Mouse (Mus musculus): ENCODE results near the gene Gm18336. TPM values are rescaled to one million over a fixed set of nuclear protein-coding genes. Genes with fewer than 3 reads are reported as not detected.
A peak's percentile ranks its signal among the peaks of the same experiment; 100 is the strongest.
"Not testable (repeated sequence)": the region's sequence is repeated elsewhere in the genome, so short reads cannot be mapped to it uniquely, and the experiment has no call there.

Gm18336 gene
- total RNA-seq (2021): not detected
- long read RNA-seq, experiment 1: 0 reads
- long read RNA-seq, experiment 2: 0 reads

- H3K27ac ChIP-seq; DNase-seq; intact Hi-C loops (cut with DNase I): not testable (repeated sequence)
Observed at GRCm38 (mm10) chrX:73398636-73399035, at the start of gene Gm18336. Gene Gm18336 (minus strand): TSS chrX:73398736.

GRCm38 (mm10) chrX:73441428-73441827, 42.9 kb upstream of the Gm18336 start:
- Histone ChIP-seq H3K27ac (no peak overlapping the region), H3K4me3 (no peak overlapping the region)
- intact Hi-C loops (cut with DNase I): no loop called here
- TF ChIP-seq CTCF (IDR thresholded peaks at IDR 0.05): no peak
- no peak for DNase-seq

More at GRCm38 (mm10) chrX:73398636-73399035, at the start of gene Gm18336:
- H3K4me3 ChIP-seq: not testable (repeated sequence)

GRCm38 (mm10) chrX:73435252-73435651, 36.7 kb upstream of the Gm18336 start, which contains the start of gene Trex2:
Gene Trex2 (minus strand): TSS chrX:73435344.
- DNase-seq: no peak
- no peak for TF ChIP-seq CTCF (IDR thresholded peaks at IDR 0.05)
- Histone ChIP-seq H3K27ac (no peak within 1 kb of the TSS), H3K4me3 (no peak within 1 kb of the TSS)
- intact Hi-C loops (cut with DNase I): no loop called here

GRCm38 (mm10) chrX:73432850-73433249, 34.3 kb upstream of the Gm18336 start:
- no peak for DNase-seq
- no peak overlapping the region for H3K27ac ChIP-seq
- no peak overlapping the region for H3K4me3 ChIP-seq
- no peak for TF ChIP-seq CTCF (IDR thresholded peaks at IDR 0.05)
- intact Hi-C loops (cut with DNase I): loop anchor here (5.0 kb wide), 1 partner anchor 121 kb away; no protein-coding TSS in a partner anchor

- Histone ChIP-seq H3K4me3 (no peak overlapping the region), H3K27ac (no peak overlapping the region)
- no peak for DNase-seq
- TF ChIP-seq CTCF (IDR thresholded peaks at IDR 0.05): peak; percentile 53
- intact Hi-C loops (cut with DNase I): loop anchor here (1.0 to 5.0 kb wide), 2 partner anchors 118 to 376 kb away; no protein-coding TSS in a partner anchor
Observed at GRCm38 (mm10) chrX:73430036-73430435, 31.5 kb upstream of the Gm18336 start.

- intact Hi-C loops (cut with DNase I): no loop called here
- Histone ChIP-seq H3K4me3 (no peak overlapping the region), H3K27ac (no peak overlapping the region)
- peak; percentile 13; the same call in 1 of the 2 replicates for TF ChIP-seq CTCF (IDR thresholded peaks at IDR 0.05)
- DNase-seq: no peak
Observed at GRCm38 (mm10) chrX:73412767-73413166, 14.2 kb upstream of the Gm18336 start.

GRCm38 (mm10) chrX:73410880-73411517, 12.5 kb upstream of the Gm18336 start, which contains the start of gene Zfp92:
Gene Zfp92 (plus strand): TSS chrX:73411096.
- DNase-seq: no peak
- intact Hi-C loops (cut with DNase I): no loop called here
- no peak for TF ChIP-seq CTCF (IDR thresholded peaks at IDR 0.05)
- no peak within 1 kb of the TSS for H3K27ac ChIP-seq
- H3K4me3 ChIP-seq: peak within 1 kb of the TSS; percentile 16

GRCm38 (mm10) chrX:73401616-73402015, 3.1 kb upstream of the Gm18336 start:
- DNase-seq: no peak
- intact Hi-C loops (cut with DNase I): no loop called here
- H3K27ac ChIP-seq: no peak overlapping the region
- no peak overlapping the region for H3K4me3 ChIP-seq
- no peak for TF ChIP-seq CTCF (IDR thresholded peaks at IDR 0.05)

GRCm38 (mm10) chrX:73400951-73401350, 2.4 kb upstream of the Gm18336 start:
- DNase-seq: no peak
- no peak overlapping the region for H3K4me3 ChIP-seq
- no peak for TF ChIP-seq CTCF (IDR thresholded peaks at IDR 0.05)
- H3K27ac ChIP-seq: no peak overlapping the region
- intact Hi-C loops (cut with DNase I): no loop called here

- no peak for TF ChIP-seq CTCF (IDR thresholded peaks at IDR 0.05)
Observed at GRCm38 (mm10) chrX:73396446-73396845, 2.1 kb downstream of the Gm18336 start.

GRCm38 (mm10) chrX:73391481-73391880, 7.1 kb downstream of the Gm18336 start:
- intact Hi-C loops (cut with DNase I): no loop called here
- Histone ChIP-seq H3K27ac (peak overlapping the region; percentile 78), H3K4me3 (no peak overlapping the region)
- no peak for TF ChIP-seq CTCF (IDR thresholded peaks at IDR 0.05)
- peak; percentile 75 for DNase-seq

More at GRCm38 (mm10) chrX:73396446-73396845, 2.1 kb downstream of the Gm18336 start:
- no peak overlapping the region for H3K4me3 ChIP-seq
- no peak for DNase-seq
- H3K27ac ChIP-seq: no peak overlapping the region
- intact Hi-C loops (cut with DNase I): no loop called here

- TF ChIP-seq CTCF (IDR thresholded peaks at IDR 0.05): no peak
- no peak for DNase-seq
- intact Hi-C loops (cut with DNase I): no loop called here
- no peak overlapping the region for H3K27ac ChIP-seq
- no peak overlapping the region for H3K4me3 ChIP-seq
Observed at GRCm38 (mm10) chrX:73384924-73385323, 13.6 kb downstream of the Gm18336 start.

GRCm38 (mm10) chrX:73384419-73384818, 14.1 kb downstream of the Gm18336 start:
- no peak for DNase-seq
- no peak for TF ChIP-seq CTCF (IDR thresholded peaks at IDR 0.05)
- no peak overlapping the region for H3K27ac ChIP-seq
- intact Hi-C loops (cut with DNase I): no loop called here
- H3K4me3 ChIP-seq: no peak overlapping the region

GRCm38 (mm10) chrX:73363291-73363690, 35.2 kb downstream of the Gm18336 start:
- intact Hi-C loops (cut with DNase I): no loop called here
- no peak for DNase-seq
- no peak overlapping the region for H3K4me3 ChIP-seq
- no peak overlapping the region for H3K27ac ChIP-seq
- TF ChIP-seq CTCF (IDR thresholded peaks at IDR 0.05): no peak
